ENCODE assay signal across 13 mouse cellular contexts in genomic region chr19:46457798-46458197, GRCm38 (mm10). TPM values are rescaled to one million over a fixed set of nuclear protein-coding genes. Genes with fewer than 3 reads are reported as not detected.
DNase-seq lines count a peak whose midpoint lies in the region; ATAC-seq lines count a peak whose summit lies in the region.
"Had no signal": no experiment of that assay in that cellular context is flagged by ENCODE, and none has a peak within 500 bp of the region (broad histone marks: within the 10 kb centered on the region; RNA-seq: fewer than 3 reads in every experiment).

No protein-coding gene starts in this region.

- no peaks in the 10 kb centered on the region for H3K27me3 ChIP-seq in heart, embryonic 11.5 days (ENCODE audit: control insufficient read depth, insufficient read depth, low read length)
- no peaks in the 10 kb centered on the region for H3K27me3 ChIP-seq in limb, embryonic 10.5 days (ENCODE audit: low read depth, poor library complexity, severe bottlenecking)
- H3K27me3 ChIP-seq: hindbrain, embryonic 12.5 days; limb, embryonic 12.5 days had no signal

- peak overlapping the region; percentile 37; the same call in 1 of the 2 replicates for H3K27ac ChIP-seq in heart, embryonic 11.5 days (ENCODE audit: low read depth, low read length)
- peak overlapping the region; percentile 16; the same call in 1 of the 2 replicates for H3K27ac ChIP-seq in limb, embryonic 10.5 days
- H3K27ac ChIP-seq: hindbrain, embryonic 12.5 days; limb, embryonic 12.5 days had no signal

- ATAC-seq in heart, embryonic 11.5 days (replicated peaks; ENCODE audit: insufficient number of reproducible peaks, low FRiP score, low TSS enrichment) = no peak

- peaks cover 76% of the 10 kb centered on the region for H3K4me1 ChIP-seq in heart, embryonic 11.5 days (ENCODE audit: control insufficient read depth, insufficient read depth, low read length)
- peaks cover 30% of the 10 kb centered on the region for H3K4me1 ChIP-seq in limb, embryonic 10.5 days
- H3K4me1 ChIP-seq: limb, embryonic 12.5 days had no signal

- H3K36me3 ChIP-seq in heart, embryonic 11.5 days (ENCODE audit: control insufficient read depth, insufficient read depth, low read length) = peaks cover 7% of the 10 kb centered on the region; the same call in 1 of the 2 replicates
- peaks cover 97% of the 10 kb centered on the region for H3K36me3 ChIP-seq in limb, embryonic 10.5 days

- H3K4me2 ChIP-seq in heart, embryonic 11.5 days = no peak overlapping the region
- H3K4me2 ChIP-seq: hindbrain, embryonic 12.5 days; limb, embryonic 12.5 days had no signal

- no peak overlapping the region for H3K9ac ChIP-seq in heart, embryonic 11.5 days (ENCODE audit: low read depth, low read length)
- H3K9ac ChIP-seq: hindbrain, embryonic 12.5 days; limb, embryonic 12.5 days had no signal

- no peak overlapping the region for H3K4me3 ChIP-seq in heart, embryonic 11.5 days (ENCODE audit: low read depth, low read length)
- no peak overlapping the region for H3K4me3 ChIP-seq in limb, embryonic 10.5 days
- H3K4me3 ChIP-seq: hindbrain, embryonic 12.5 days; layer of hippocampus, adult 2 months; limb, embryonic 12.5 days had no signal

- H3K9me3 ChIP-seq in heart, embryonic 11.5 days (replicated peaks; ENCODE audit: control insufficient read depth, low read length) = no peaks in the 10 kb centered on the region
- H3K9me3 ChIP-seq in limb, embryonic 10.5 days (replicated peaks) = no peaks in the 10 kb centered on the region
- H3K9me3 ChIP-seq: hindbrain, embryonic 12.5 days; limb, embryonic 12.5 days had no signal

- 79% methylated on average over 5 of the region's 5 CpGs for WGBS in heart, embryonic 11.5 days (ENCODE audit: insufficient replicate concordance)
- 87% methylated on average over 5 of the region's 5 CpGs for WGBS in limb, embryonic 10.5 days

- intact Hi-C loops in heart, postnatal 14 days (cut with DNase I) = loop anchor here (2.0 kb wide), 1 partner anchor 17 kb away; no protein-coding TSS in a partner anchor

- DNase-seq in heart, adult 18-20 months = peak; percentile 54 to 57
- no peak for DNase-seq in heart, postnatal 14 days
- DNase-seq in NIH3T3 (ENCODE audit: low read depth) = peak; percentile 65
- no peak for DNase-seq in limb, embryonic 10.5 days (ENCODE audit: low spot score)
- no peak for DNase-seq in layer of hippocampus, adult 8-10 months (ENCODE audit: low spot score in 2 of 2)
- no peak for DNase-seq in yolk sac, embryonic 10.5 days (ENCODE audit: low spot score)
- no peak for DNase-seq in ovary, adult 18-20 months (ENCODE audit: low spot score)
- DNase-seq: cerebellum, postnatal 25 days; thymus, postnatal 4 days had no signal

RNA-seq across cellular contexts. Expression of gene Trim8, which starts 43.7 kb away (rescaled TPM):
- total RNA-seq in heart, adult 18-20 months (2021) = 10 to 100 TPM; 33.9 to 38.8 TPM
- 10 to 100 TPM; 47.6 to 50.0 TPM for total RNA-seq in heart, postnatal 14 days (2021)
- 18.0 and 18.6 TPM in 2 replicates for polyA plus RNA-seq in heart, embryonic 11.5 days (2014; fragmentation: Nextera tagmentation; extraction: Ambion mirVana)
- 13.0 and 15.2 TPM in 2 replicates for polyA plus RNA-seq in limb, embryonic 10.5 days (2016; fragmentation: Nextera tagmentation; extraction: Ambion mirVana)
- total RNA-seq in layer of hippocampus, adult 8-10 months (2022) = 10 to 100 TPM; 91.0 to 98.4 (median 93.7) TPM

Comparison
In these comparisons a context has a peak if more than half of its experiments do, and no peak if none do; other contexts are left out.
1. DNase-seq: peak in heart, adult 18-20 months (2 of 2) and NIH3T3 (single experiment); none in heart, postnatal 14 days (0 of 2), limb, embryonic 10.5 days (single experiment), layer of hippocampus, adult 8-10 months (0 of 2), yolk sac, embryonic 10.5 days (single experiment) and ovary, adult 18-20 months (single experiment).